Mouse (Mus musculus) left cerebral cortex, postnatal 10 days (tissue): Measurements from ENCODE around the gene Tmod2. TPM values are rescaled to one million over a fixed set of nuclear protein-coding genes. Genes with fewer than 3 reads are reported as not detected.
"Not testable (repeated sequence)": the region's sequence is repeated elsewhere in the genome, so short reads cannot be mapped to it uniquely, and the experiment has no call there.

Source experiments
- DNase-seq, 2 experiments: peaks; one replicate each; pipeline ENCODE4 v3.0.0; 2021 to 2022; ENCODE audit warnings: low spot score in 2 of 2, mixed read lengths in 1 of 2; ENCODE audit errors: extremely low spot score in 1 of 2
- intact Hi-C: fragments of 180-260 bp; cut with DNase I; formaldehyde crosslinking; loops from one replicate; pipeline ENCODE4 v1.15.1; 2025
- total RNA-seq, 2 experiments: library from RNA; stranded (reverse); gene quantifications; 2 replicates each; pipeline ENCODE4 v1.2.3; 2021

The Tmod2 gene
- total RNA-seq, 2 experiments from 2014 or later: 495 to 501 TPM

GRCm38 (mm10) chr9:75561040-75561669 lies 50.0 kb downstream of the Tmod2 start:
- intact Hi-C loops: no loop called here
- peak in 1 of 2 experiments; percentile 31 for DNase-seq

GRCm38 (mm10) chr9:75560353-75560752 lies 50.8 kb downstream of the Tmod2 start:
- no peak for DNase-seq
- intact Hi-C loops: no loop called here

- DNase-seq: peak; percentile 91 to 95
- intact Hi-C loops: no loop called here
Measured at GRCm38 (mm10) chr9:75559512-75560012, 51.6 kb downstream of the Tmod2 start, which contains the start of gene Tmod3. Tmod3 (minus strand) TSS chr9:75559657.

- no peak for DNase-seq
- intact Hi-C loops: no loop called here
Measured at GRCm38 (mm10) chr9:75558812-75559511, 52.2 kb downstream of the Tmod2 start.

- intact Hi-C loops: no loop called here
Measured at GRCm38 (mm10) chr9:75558360-75558759, 52.8 kb downstream of the Tmod2 start.

GRCm38 (mm10) chr9:75553719-75554118 lies 57.4 kb downstream of the Tmod2 start:
- no peak for DNase-seq
- intact Hi-C loops: no loop called here

More at GRCm38 (mm10) chr9:75558360-75558759, 52.8 kb downstream of the Tmod2 start:
- DNase-seq: no peak

GRCm38 (mm10) chr9:75551342-75551741 lies 59.8 kb downstream of the Tmod2 start:
- DNase-seq: no peak
- intact Hi-C loops: no loop called here

GRCm38 (mm10) chr9:75549010-75549409 lies 62.1 kb downstream of the Tmod2 start:
- intact Hi-C loops: no loop called here
- no peak for DNase-seq

GRCm38 (mm10) chr9:75546885-75547553 lies 64.1 kb downstream of the Tmod2 start:
- intact Hi-C loops: no loop called here
- DNase-seq: peak in 1 of 2 experiments; percentile 91

GRCm38 (mm10) chr9:75545514-75545913 lies 65.6 kb downstream of the Tmod2 start:
- intact Hi-C loops: no loop called here

GRCm38 (mm10) chr9:75541497-75541896 lies 69.6 kb downstream of the Tmod2 start:
- DNase-seq: no peak
- intact Hi-C loops: no loop called here

More at GRCm38 (mm10) chr9:75545514-75545913, 65.6 kb downstream of the Tmod2 start:
- no peak for DNase-seq

- intact Hi-C loops: no loop called here
Measured at GRCm38 (mm10) chr9:75536422-75536821, 74.7 kb downstream of the Tmod2 start.

GRCm38 (mm10) chr9:75534431-75534962 lies 76.6 kb downstream of the Tmod2 start:
- intact Hi-C loops: no loop called here
- DNase-seq: no peak

More at GRCm38 (mm10) chr9:75536422-75536821, 74.7 kb downstream of the Tmod2 start:
- no peak for DNase-seq

GRCm38 (mm10) chr9:75532989-75533388 lies 78.1 kb downstream of the Tmod2 start:
- intact Hi-C loops, DNase-seq: not testable (repeated sequence)

- intact Hi-C loops: no loop called here
- DNase-seq: no peak
Measured at GRCm38 (mm10) chr9:75532461-75532860, 78.7 kb downstream of the Tmod2 start.

GRCm38 (mm10) chr9:75529358-75529757 lies 81.8 kb downstream of the Tmod2 start:
- intact Hi-C loops: no loop called here
- peak in 1 of 2 experiments; percentile 42 for DNase-seq

- intact Hi-C loops: no loop called here
- no peak for DNase-seq
Measured at GRCm38 (mm10) chr9:75528096-75528495, 83.0 kb downstream of the Tmod2 start.

GRCm38 (mm10) chr9:75527368-75528059 lies 83.6 kb downstream of the Tmod2 start:
- intact Hi-C loops: no loop called here
- DNase-seq: peak in 1 of 2 experiments; percentile 56
